Mouse (Mus musculus) spleen, adult 2 months (tissue): Measurements from ENCODE around the gene Macrod2. TPM values are rescaled to one million over a fixed set of nuclear protein-coding genes. Genes with fewer than 3 reads are reported as not detected.

Source experiments
- DNase-seq, 2 experiments: peaks; one replicate each; pipeline versions ENCODE4 v3.0.0 to v3.0.0-alpha.2; 2012 to 2021; ENCODE audit warnings: low spot score in 2 of 2, low read depth in 1 of 2
- H3K27ac ChIP-seq: fragments of 200-500 bp; 2 replicates; pipeline ENCODE4 v1.5.1; 2012; ENCODE audit warnings: low read length, inconsistent platforms; ENCODE audit not compliant: insufficient read depth
- H3K27me3 ChIP-seq: fragments of 200-500 bp; 2 replicates; pipeline ENCODE4 v1.6.1; 2012; ENCODE audit warnings: mild to moderate bottlenecking, moderate library complexity, low read length, inconsistent platforms; ENCODE audit not compliant: control insufficient read depth, insufficient read depth
- H3K36me3 ChIP-seq: fragments of 200-500 bp; 2 replicates; pipeline ENCODE4 v1.6.1; 2012; ENCODE audit warnings: mild to moderate bottlenecking, low read length, inconsistent platforms; ENCODE audit not compliant: control insufficient read depth, insufficient read depth
- H3K4me1 ChIP-seq: fragments of 200-500 bp; 2 replicates; pipeline ENCODE4 v1.6.1; 2011; ENCODE audit warnings: inconsistent platforms; ENCODE audit not compliant: control insufficient read depth, insufficient read depth, insufficient read length
- H3K4me3 ChIP-seq: fragments of 200-500 bp; 2 replicates; pipeline ENCODE4 v1.5.1; 2011; ENCODE audit warnings: mild to moderate bottlenecking, inconsistent platforms; ENCODE audit not compliant: insufficient read depth, insufficient read length; ENCODE audit errors: extremely low read depth
- CTCF ChIP-seq: fragments of 200-500 bp; IDR thresholded peaks from 2 replicates; pipeline ENCODE4 v1.5.1; 2011; ENCODE audit warnings: mild to moderate bottlenecking, inconsistent platforms; ENCODE audit not compliant: insufficient read depth, insufficient read length, insufficient replicate concordance; ENCODE audit errors: extremely low read depth
- POLR2A ChIP-seq: fragments of 200-500 bp; IDR thresholded peaks from 2 replicates; pipeline ENCODE4 v1.6.1; 2011; ENCODE audit warnings: low read depth, low read length, inconsistent platforms
- WGBS: fragments of 180-500 bp; shearing (Covaris S2); methylation state at CpG from one replicate; pipeline ENCODE4 v1.1.7; 2018; 5-methylcytosine and 5-hydroxymethylcytosine counted together
- polyA plus RNA-seq: library from polyadenylated mRNA; depleted of rRNA; stranded (reverse); fragments of >200 nt; gene quantifications from 2 replicates; pipeline ENCODE4 v1.2.3, GENCODE M21; 2012

Macrod2 gene
- polyA plus RNA-seq, 1 experiment, result 2.2 TPM

- no peak for TF ChIP-seq POLR2A
- no peak for TF ChIP-seq CTCF
- no peak overlapping the region for H3K27ac ChIP-seq
- no peaks in the 10 kb centered on the region for H3K27me3 ChIP-seq
- WGBS, result 40% methylated on average over 7 of the region's 7 CpGs
- no peak overlapping the region for H3K4me3 ChIP-seq
- H3K36me3 ChIP-seq, result no peaks in the 10 kb centered on the region
- no peak for DNase-seq
- H3K4me1 ChIP-seq, result no peaks in the 10 kb centered on the region
Measured at GRCm38 (mm10) chr2:142334441-142335102, 1939.5 kb downstream of the Macrod2 start.

GRCm38 (mm10) chr2:142335103-142335999 is 1940.2 kb downstream of the Macrod2 start:
- TF ChIP-seq POLR2A (no peak), CTCF (no peak)

GRCm38 (mm10) chr2:142344021-142344420 is 1948.9 kb downstream of the Macrod2 start:
- H3K4me1 ChIP-seq, result no peaks in the 10 kb centered on the region
- H3K27me3 ChIP-seq, result no peaks in the 10 kb centered on the region
- no peaks in the 10 kb centered on the region for H3K36me3 ChIP-seq
- 40% methylated on average over 2 of the region's 2 CpGs for WGBS
- H3K27ac ChIP-seq, result no peak overlapping the region
- TF ChIP-seq POLR2A, result no peak
- no peak for DNase-seq
- H3K4me3 ChIP-seq, result no peak overlapping the region

More at GRCm38 (mm10) chr2:142335103-142335999, 1940.2 kb downstream of the Macrod2 start:
- H3K27ac ChIP-seq, result no peak overlapping the region
- 63% methylated on average over 10 of the region's 10 CpGs for WGBS
- no peaks in the 10 kb centered on the region for H3K4me1 ChIP-seq
- H3K27me3 ChIP-seq, result no peaks in the 10 kb centered on the region
- H3K36me3 ChIP-seq, result no peaks in the 10 kb centered on the region
- DNase-seq, result no peak
- no peak overlapping the region for H3K4me3 ChIP-seq

GRCm38 (mm10) chr2:142344758-142345157 is 1949.6 kb downstream of the Macrod2 start:
- TF ChIP-seq POLR2A, result no peak
- TF ChIP-seq CTCF, result no peak
- Histone ChIP-seq H3K4me1 (no peaks in the 10 kb centered on the region), H3K27me3 (no peaks in the 10 kb centered on the region), H3K36me3 (no peaks in the 10 kb centered on the region), H3K4me3 (no peak overlapping the region), H3K27ac (no peak overlapping the region)
- WGBS, result 85% methylated on average over 2 of the region's 2 CpGs
- no peak for DNase-seq

GRCm38 (mm10) chr2:142349805-142350204 is 1954.7 kb downstream of the Macrod2 start:
- DNase-seq, result no peak
- no peak for TF ChIP-seq CTCF
- no peak for TF ChIP-seq POLR2A
- Histone ChIP-seq H3K27ac (no peak overlapping the region), H3K4me3 (no peak overlapping the region), H3K36me3 (no peaks in the 10 kb centered on the region), H3K27me3 (no peaks in the 10 kb centered on the region), H3K4me1 (no peaks in the 10 kb centered on the region)

- Histone ChIP-seq H3K4me1 (no peaks in the 10 kb centered on the region), H3K36me3 (no peaks in the 10 kb centered on the region), H3K27me3 (no peaks in the 10 kb centered on the region), H3K4me3 (no peak overlapping the region), H3K27ac (no peak overlapping the region)
- no peak for DNase-seq
- TF ChIP-seq POLR2A, result no peak
- TF ChIP-seq CTCF, result no peak
- WGBS, result 21% methylated on average over 5 of the region's 5 CpGs
Measured at GRCm38 (mm10) chr2:142362888-142363287, 1967.8 kb downstream of the Macrod2 start.

GRCm38 (mm10) chr2:142373978-142374377 is 1978.9 kb downstream of the Macrod2 start:
- H3K4me3 ChIP-seq, result no peak overlapping the region
- no peaks in the 10 kb centered on the region for H3K4me1 ChIP-seq
- DNase-seq, result no peak
- no peaks in the 10 kb centered on the region for H3K36me3 ChIP-seq
- 22% methylated on average over 3 of the region's 3 CpGs for WGBS
- no peak overlapping the region for H3K27ac ChIP-seq
- no peaks in the 10 kb centered on the region for H3K27me3 ChIP-seq
- no peak for TF ChIP-seq POLR2A
- no peak for TF ChIP-seq CTCF
